10 mouse cellular contexts compared by ENCODE assay signal in genomic region chr2:27028437-27029015, GRCm38 (mm10). TPM values are rescaled to one million over a fixed set of nuclear protein-coding genes. Genes with fewer than 3 reads are reported as not detected.
DNase-seq lines count a peak whose midpoint lies in the region; ATAC-seq lines count a peak whose summit lies in the region.
"Had no signal": no experiment of that assay in that cellular context is flagged by ENCODE, and none has a peak within 500 bp of the region (broad histone marks: within the 10 kb centered on the region; RNA-seq: fewer than 3 reads in every experiment).

No protein-coding gene starts in this region.

- peak overlapping the region; percentile 63 for H3K4me2 ChIP-seq in heart, embryonic 16.5 days (ENCODE audit: low read depth, low read length)
- peak overlapping the region; percentile 53 for H3K4me2 ChIP-seq in intestine, embryonic 16.5 days (ENCODE audit: low read depth, low read length)

- no peak overlapping the region for H3K27ac ChIP-seq in heart, embryonic 16.5 days (ENCODE audit: low read length)
- H3K27ac ChIP-seq in embryonic facial prominence, embryonic 10.5 days (replicated peaks): no peak overlapping the region
- no peak overlapping the region for H3K27ac ChIP-seq in intestine, embryonic 16.5 days (ENCODE audit: low read length)

- no peaks in the 10 kb centered on the region for H3K4me1 ChIP-seq in heart, embryonic 16.5 days (ENCODE audit: control insufficient read depth, insufficient read depth, low read length)
- peaks cover 13% of the 10 kb centered on the region for H3K4me1 ChIP-seq in embryonic facial prominence, embryonic 10.5 days
- H3K4me1 ChIP-seq in intestine, embryonic 16.5 days (ENCODE audit: control insufficient read depth, insufficient read depth, low read length): peaks cover 4% of the 10 kb centered on the region; the same call in 1 of the 2 replicates

- H3K9me3 ChIP-seq in heart, embryonic 16.5 days (replicated peaks; ENCODE audit: control insufficient read depth, low read length): no peaks in the 10 kb centered on the region
- H3K9me3 ChIP-seq in embryonic facial prominence, embryonic 10.5 days: no peaks in the 10 kb centered on the region
- H3K9me3 ChIP-seq in intestine, embryonic 16.5 days (ENCODE audit: control insufficient read depth, low read length): no peaks in the 10 kb centered on the region

- intact Hi-C loops in heart, postnatal 25 days (cut with DNase I): no loop called here

- no peaks in the 10 kb centered on the region for H3K36me3 ChIP-seq in heart, embryonic 16.5 days (ENCODE audit: control insufficient read depth, insufficient read depth)
- no peaks in the 10 kb centered on the region for H3K36me3 ChIP-seq in embryonic facial prominence, embryonic 10.5 days (replicated peaks)
- no peaks in the 10 kb centered on the region for H3K36me3 ChIP-seq in intestine, embryonic 16.5 days (ENCODE audit: control insufficient read depth, insufficient read depth, low read length)

- no peak for DNase-seq in heart, postnatal 25 days (ENCODE audit: low spot score)
- DNase-seq in embryonic facial prominence, embryonic 10.5 days (ENCODE audit: low spot score): no peak
- DNase-seq in monocyte, adult 2 months (ENCODE audit: low read depth in 1 of 2, low spot score in 2 of 2): peak; percentile 45 to 46
- DNase-seq in layer of hippocampus, postnatal 10 days (ENCODE audit: low spot score in 2 of 2): no peak
- DNase-seq in cerebellum, postnatal 4 days (ENCODE audit: low spot score in 2 of 2): no peak

- no peak overlapping the region for H3K9ac ChIP-seq in heart, embryonic 16.5 days (ENCODE audit: low read length)
- H3K9ac ChIP-seq in intestine, embryonic 16.5 days (ENCODE audit: low read depth, low read length): 0 out of 2 replicates have a peak overlapping the region, but pooled peaks have one; percentile 49

- H3K27me3 ChIP-seq in heart, embryonic 16.5 days (ENCODE audit: control insufficient read depth, insufficient read depth, low read length): peaks cover 4% of the 10 kb centered on the region; the same call in 1 of the 2 replicates
- H3K27me3 ChIP-seq in embryonic facial prominence, embryonic 10.5 days (replicated peaks; ENCODE audit: low read depth, poor library complexity, severe bottlenecking): peaks cover 34% of the 10 kb centered on the region
- H3K27me3 ChIP-seq in intestine, embryonic 16.5 days (replicated peaks; ENCODE audit: control insufficient read depth, insufficient read depth, low read length): no peaks in the 10 kb centered on the region; the same call in 1 of the 2 replicates

- ATAC-seq in heart, embryonic 16.5 days (replicated peaks; ENCODE audit: extremely low read depth, insufficient read depth, low FRiP score): no peak
- ATAC-seq in intestine, embryonic 16.5 days: no peak
- ATAC-seq in megakaryocyte-erythroid progenitor cell, adult 5-6 weeks (replicated peaks; ENCODE audit: low FRiP score, low TSS enrichment, poor library complexity, severe bottlenecking): no peak

- WGBS in heart, embryonic 16.5 days: 55% methylated on average over 4 of the region's 4 CpGs
- 74% methylated on average over 4 of the region's 4 CpGs for WGBS in embryonic facial prominence, embryonic 10.5 days
- WGBS in intestine, embryonic 16.5 days: 70% methylated on average over 4 of the region's 4 CpGs

- H3K4me3 ChIP-seq in heart, embryonic 16.5 days (ENCODE audit: low read length): peak overlapping the region; percentile 32; the same call in 1 of the 2 replicates
- peak overlapping the region; percentile 53 for H3K4me3 ChIP-seq in embryonic facial prominence, embryonic 10.5 days
- H3K4me3 ChIP-seq in intestine, embryonic 16.5 days (ENCODE audit: low read length): no peak overlapping the region

RNA-seq across cellular contexts. Expression of gene Slc2a6, which starts 0.7 kb away (rescaled TPM):
- polyA plus RNA-seq in heart, embryonic 16.5 days (2015; fragmentation: Nextera tagmentation; extraction: Ambion mirVana): 0.64 and 0.65 TPM in 2 replicates
- under 1 TPM; 0.25 to 0.39 TPM for total RNA-seq in heart, postnatal 25 days (2021)
- polyA plus RNA-seq in embryonic facial prominence, embryonic 10.5 days (2016; fragmentation: Nextera tagmentation; extraction: Ambion mirVana): 1.4 and 2.3 TPM in 2 replicates
- polyA plus RNA-seq in intestine, embryonic 16.5 days (2015; fragmentation: Nextera tagmentation; extraction: Ambion mirVana): 0.84 and 1.0 TPM in 2 replicates
- total RNA-seq in layer of hippocampus, postnatal 10 days (2021): 10 to 100 TPM; 44.3 to 44.9 TPM
- total RNA-seq in megakaryocyte-erythroid progenitor cell, adult 5-6 weeks (2014; fragmentation: Nextera tagmentation): 0.62 TPM in 1 of 2 replicates, not detected in the other
- 0.05 and 1.0 TPM in 2 replicates for total RNA-seq in megakaryocyte-erythroid progenitor cell, adult 5-6 weeks (2017)

RNA-seq across cellular contexts. Expression of gene Cacfd1, which starts 18.8 kb away (rescaled TPM):
- 41.4 and 44.2 TPM in 2 replicates for polyA plus RNA-seq in heart, embryonic 16.5 days (2015; fragmentation: Nextera tagmentation; extraction: Ambion mirVana)
- 10 to 100 TPM; 37.3 to 41.6 TPM for total RNA-seq in heart, postnatal 25 days (2021)
- 91.0 and 97.4 TPM in 2 replicates for polyA plus RNA-seq in embryonic facial prominence, embryonic 10.5 days (2016; fragmentation: Nextera tagmentation; extraction: Ambion mirVana)
- 52.9 and 54.3 TPM in 2 replicates for polyA plus RNA-seq in intestine, embryonic 16.5 days (2015; fragmentation: Nextera tagmentation; extraction: Ambion mirVana)
- 10 to 100 TPM; 63.2 to 63.3 TPM for total RNA-seq in layer of hippocampus, postnatal 10 days (2021)
- total RNA-seq in megakaryocyte-erythroid progenitor cell, adult 5-6 weeks (2014; fragmentation: Nextera tagmentation): 28.2 and 29.2 TPM in 2 replicates
- total RNA-seq in megakaryocyte-erythroid progenitor cell, adult 5-6 weeks (2017): 5.5 and 14.6 TPM in 2 replicates

RNA-seq across cellular contexts. Expression of gene Mymk, which starts 43.5 kb away (rescaled TPM):
- 0.84 and 1.1 TPM in 2 replicates for polyA plus RNA-seq in heart, embryonic 16.5 days (2015; fragmentation: Nextera tagmentation; extraction: Ambion mirVana)
- not detected for total RNA-seq in heart, postnatal 25 days (2021)
- polyA plus RNA-seq in embryonic facial prominence, embryonic 10.5 days (2016; fragmentation: Nextera tagmentation; extraction: Ambion mirVana): 0.17 TPM in 1 of 2 replicates, not detected in the other
- polyA plus RNA-seq in intestine, embryonic 16.5 days (2015; fragmentation: Nextera tagmentation; extraction: Ambion mirVana): 0.12 and 0.22 TPM in 2 replicates
- 1 to 10 TPM; 1.0 to 1.4 TPM for total RNA-seq in layer of hippocampus, postnatal 10 days (2021)
- not detected in 2 replicates for total RNA-seq in megakaryocyte-erythroid progenitor cell, adult 5-6 weeks (2014; fragmentation: Nextera tagmentation)
- total RNA-seq in megakaryocyte-erythroid progenitor cell, adult 5-6 weeks (2017): not detected in 2 replicates
- total RNA-seq: ES-E14; neutrophil, adult 5-6 weeks had no signal

RNA-seq across cellular contexts. Expression of gene Adamtsl2, which starts 50.7 kb away (rescaled TPM):
- 12.4 and 14.8 TPM in 2 replicates for polyA plus RNA-seq in heart, embryonic 16.5 days (2015; fragmentation: Nextera tagmentation; extraction: Ambion mirVana)
- 10 to 100 TPM; 19.1 to 26.8 TPM for total RNA-seq in heart, postnatal 25 days (2021)
- polyA plus RNA-seq in embryonic facial prominence, embryonic 10.5 days (2016; fragmentation: Nextera tagmentation; extraction: Ambion mirVana): 2.1 and 3.0 TPM in 2 replicates
- 1.7 and 2.1 TPM in 2 replicates for polyA plus RNA-seq in intestine, embryonic 16.5 days (2015; fragmentation: Nextera tagmentation; extraction: Ambion mirVana)
- total RNA-seq in layer of hippocampus, postnatal 10 days (2021): 10 to 100 TPM; 16.1 to 18.1 TPM
- 1.2 TPM in 1 of 2 replicates, not detected in the other for total RNA-seq in megakaryocyte-erythroid progenitor cell, adult 5-6 weeks (2014; fragmentation: Nextera tagmentation)
- not detected in 2 replicates for total RNA-seq in megakaryocyte-erythroid progenitor cell, adult 5-6 weeks (2017)
- total RNA-seq: neutrophil, adult 5-6 weeks had no signal

RNA-seq across cellular contexts. Expression of gene Adamts13, which starts 55.3 kb away (rescaled TPM):
- polyA plus RNA-seq in heart, embryonic 16.5 days (2015; fragmentation: Nextera tagmentation; extraction: Ambion mirVana): not detected in 2 replicates
- total RNA-seq in heart, postnatal 25 days (2021): not detected
- polyA plus RNA-seq in embryonic facial prominence, embryonic 10.5 days (2016; fragmentation: Nextera tagmentation; extraction: Ambion mirVana): not detected in 2 replicates
- polyA plus RNA-seq in intestine, embryonic 16.5 days (2015; fragmentation: Nextera tagmentation; extraction: Ambion mirVana): 0.33 and 0.34 TPM in 2 replicates
- total RNA-seq in layer of hippocampus, postnatal 10 days (2021): 1 to 10 TPM; 1.3 to 1.4 TPM
- total RNA-seq in megakaryocyte-erythroid progenitor cell, adult 5-6 weeks (2014; fragmentation: Nextera tagmentation): 2.3 TPM in 1 of 2 replicates, not detected in the other
- total RNA-seq in megakaryocyte-erythroid progenitor cell, adult 5-6 weeks (2017): not detected in 2 replicates
- total RNA-seq: ES-E14; neutrophil, adult 5-6 weeks had no signal

Comparison
In these comparisons a context has a peak if more than half of its experiments do, and no peak if none do; other contexts are left out.
1. DNase-seq: peak in monocyte, adult 2 months (2 of 2); none in heart, postnatal 25 days (single experiment), embryonic facial prominence, embryonic 10.5 days (single experiment), layer of hippocampus, postnatal 10 days (0 of 2) and cerebellum, postnatal 4 days (0 of 2).
2. RNA of gene Slc2a6, which starts 0.7 kb away (total RNA-seq): 44.3 to 44.9 TPM in layer of hippocampus, postnatal 10 days; 0.25 to 0.39 TPM in heart, postnatal 25 days and 0.05 to 1.0 TPM in megakaryocyte-erythroid progenitor cell, adult 5-6 weeks; every median in the first group is over 10 times any median in the second.